Mouse (Mus musculus): Measurements from ENCODE around the gene Chga.

DNA sequence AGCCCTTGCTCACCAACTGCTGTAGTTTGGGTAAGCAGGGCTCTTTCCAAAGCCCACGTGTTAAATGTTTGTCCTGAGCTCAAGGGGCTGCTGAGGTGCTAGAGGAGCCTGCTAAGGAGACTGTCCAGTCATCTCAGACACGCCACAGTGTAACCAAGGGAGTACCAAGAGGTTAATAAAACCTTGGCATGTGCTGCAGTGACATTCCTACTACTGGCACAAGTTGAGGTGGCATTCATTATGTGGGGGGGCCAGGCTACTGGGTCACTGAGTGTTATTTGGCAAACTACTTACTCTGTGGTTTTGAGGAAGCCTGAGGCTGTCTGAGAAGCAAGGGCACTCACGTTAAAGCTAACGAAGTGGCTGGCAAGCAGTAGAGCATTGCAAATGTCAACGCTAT lies 16.0 kb downstream of the Chga start:
- no peak for TF ChIP-seq CTCF (IDR thresholded peaks at IDR 0.05; ENCODE audit: control insufficient read depth, insufficient read depth, insufficient replicate concordance, low read depth, low read length)
- TF ChIP-seq POLR2A (IDR thresholded peaks at IDR 0.05; ENCODE audit: control insufficient read depth, low read depth, low read length), result no peak
